Mouse (Mus musculus): ENCODE measurements around the gene Galc.

- TF ChIP-seq POLR2AphosphoS2 (IDR thresholded peaks at IDR 0.05; ENCODE audit: low read length) (no peak), JUND (IDR thresholded peaks at IDR 0.05; ENCODE audit: low read depth, low read length) (no peak), EP300 (IDR thresholded peaks at IDR 0.05; ENCODE audit: low read depth in 1 of 2, low read length in 2 of 2) (no peak), CTCF (IDR thresholded peaks at IDR 0.05 in 2 of 3, conservative IDR thresholded peaks at IDR 0.05 in 1 of 3; ENCODE audit: control insufficient read depth in 1 of 3, insufficient read depth in 1 of 3, low read depth in 2 of 3, low read length in 3 of 3, poor library complexity in 1 of 3, severe bottlenecking in 1 of 3) (no peak), NELFE (IDR thresholded peaks at IDR 0.05; ENCODE audit: low read depth, low read length) (no peak), MAX (IDR thresholded peaks at IDR 0.05; ENCODE audit: low read length) (no peak), CHD2 (IDR thresholded peaks at IDR 0.05; ENCODE audit: low read length) (no peak), TBP (IDR thresholded peaks at IDR 0.05; ENCODE audit: low read depth, low read length) (no peak), USF1 (IDR thresholded peaks at IDR 0.05; ENCODE audit: low read depth, low read length) (no peak), NRF1 (IDR thresholded peaks at IDR 0.05; ENCODE audit: insufficient read depth, low read depth, low read length, poor library complexity, severe bottlenecking) (no peak), POLR2A (IDR thresholded peaks at IDR 0.05; ENCODE audit: control insufficient read depth in 1 of 2, insufficient read depth in 1 of 2, low read depth in 1 of 2, low read length in 2 of 2, poor library complexity in 1 of 2) (no peak)
These were observed 53.7 kb downstream of the Galc start for GRCm38 (mm10) chr12:98205450-98206051.

Data from MEL (cell line).